Mouse (Mus musculus): ENCODE results near the gene Sema6d.

- TF ChIP-seq CTCF (IDR thresholded peaks at IDR 0.05; ENCODE audit: borderline replicate concordance, insufficient read depth, low read length) = no peak
- no peak for TF ChIP-seq POLR2A (IDR thresholded peaks at IDR 0.05; ENCODE audit: low read depth, low read length)
Observed at GRCm38 (mm10) chr2:124224328-124224727, 134.6 kb downstream of the Sema6d start.
